Mouse (Mus musculus) neural tube, embryonic 11.5 days (tissue): Measurements from ENCODE around the gene Dnmt3l. TPM values are rescaled to one million over a fixed set of nuclear protein-coding genes. Genes with fewer than 3 reads are reported as not detected.

Experiments used
- ATAC-seq: fragments of 200-750 bp; cut with Nextera tagmentation; 2 replicates; pipeline ENCODE4 v1.8.0; 2017; ENCODE audit warnings: moderate number of reproducible peaks, mild to moderate bottlenecking, moderate TSS enrichment, moderate library complexity; ENCODE audit not compliant: insufficient read depth, low FRiP score, low TSS enrichment
- DNase-seq: peaks from one replicate; pipeline ENCODE4 v3.0.0-alpha.2; 2015; ENCODE audit warnings: low spot score
- H3K27ac ChIP-seq: fragments of 300-500 bp; sonication (generic); 2 replicates; pipeline ENCODE4 v1.5.1; 2014; ENCODE audit warnings: low read depth, mild to moderate bottlenecking, low read length
- H3K27me3 ChIP-seq: fragments of 300-500 bp; sonication (generic); 2 replicates; pipeline ENCODE4 v1.6.1; 2014; ENCODE audit warnings: mild to moderate bottlenecking, low read length, mixed read lengths; ENCODE audit not compliant: control insufficient read depth, insufficient read depth
- H3K36me3 ChIP-seq: fragments of 300-500 bp; sonication (generic); 2 replicates; pipeline ENCODE4 v1.6.1; 2014; ENCODE audit warnings: mild to moderate bottlenecking, low read length, moderate library complexity, mixed read lengths; ENCODE audit not compliant: control insufficient read depth, insufficient read depth
- H3K4me1 ChIP-seq: fragments of 300-500 bp; sonication (generic); 2 replicates; pipeline ENCODE4 v1.6.1; 2014; ENCODE audit warnings: low read length, mixed read lengths; ENCODE audit not compliant: control insufficient read depth, insufficient read depth
- H3K4me2 ChIP-seq: fragments of 300-500 bp; sonication (generic); 2 replicates; pipeline ENCODE4 v1.6.1; 2014; ENCODE audit warnings: low read depth, mild to moderate bottlenecking, moderate library complexity
- H3K4me3 ChIP-seq: fragments of 300-500 bp; sonication (generic); 2 replicates; pipeline ENCODE4 v1.5.1; 2014; ENCODE audit warnings: low read depth, low read length
- H3K9ac ChIP-seq: fragments of 300-500 bp; sonication (generic); 2 replicates; pipeline ENCODE4 v1.6.1; 2014; ENCODE audit warnings: mild to moderate bottlenecking, low read length
- H3K9me3 ChIP-seq: fragments of 300-500 bp; sonication (generic); 2 replicates; pipeline ENCODE4 v1.6.1; 2016; ENCODE audit warnings: low read length; ENCODE audit not compliant: control insufficient read depth
- WGBS: fragments of 180-500 bp; shearing (Covaris S2); extraction: QIAGEN DNeasy Blood & Tissue Kit; methylation state at CpG from one replicate; pipeline ENCODE4 v1.1.7; 2014; 5-methylcytosine and 5-hydroxymethylcytosine counted together
- polyA plus RNA-seq: library from polyadenylated mRNA; unstranded; fragments of >200 nt; fragmentation: Nextera tagmentation; extraction: Ambion mirVana; gene quantifications from 2 replicates; pipeline ENCODE4 v1.2.1, GENCODE M21; 2014

The Dnmt3l gene
- polyA plus RNA-seq = not detected in 2 replicates

- Histone ChIP-seq H3K4me2 (no peak within 1 kb of the TSS), H3K9me3 (no peaks in the 10 kb centered on the region), H3K4me1 (no peaks in the 10 kb centered on the region), H3K36me3 (no peaks in the 10 kb centered on the region), H3K9ac (no peak within 1 kb of the TSS), H3K27me3 (no peaks in the 10 kb centered on the region), H3K27ac (no peak within 1 kb of the TSS), H3K4me3 (no peak within 1 kb of the TSS)
- ATAC-seq = no peak
- 92% methylated on average over 5 of the region's 5 CpGs for WGBS
- DNase-seq = no peak
Measured at GRCm38 (mm10) chr10:78041647-78042046, at the start of gene Dnmt3l. TSS of gene Dnmt3l (plus strand) at chr10:78041947.

- no peaks in the 10 kb centered on the region for H3K9me3 ChIP-seq
- 91% methylated on average over 3 of the region's 3 CpGs for WGBS
- no peak overlapping the region for H3K9ac ChIP-seq
- H3K4me3 ChIP-seq = no peak overlapping the region
- DNase-seq = no peak
- no peaks in the 10 kb centered on the region for H3K4me1 ChIP-seq
- no peak for ATAC-seq
- H3K36me3 ChIP-seq = peaks cover 29% of the 10 kb centered on the region
- no peaks in the 10 kb centered on the region for H3K27me3 ChIP-seq
- no peak overlapping the region for H3K4me2 ChIP-seq
- no peak overlapping the region for H3K27ac ChIP-seq
Measured at GRCm38 (mm10) chr10:77995639-77996038, 46.1 kb upstream of the Dnmt3l start.

GRCm38 (mm10) chr10:78000200-78000599 is 41.5 kb upstream of the Dnmt3l start:
- no peaks in the 10 kb centered on the region for H3K4me1 ChIP-seq
- H3K36me3 ChIP-seq = peaks cover 18% of the 10 kb centered on the region
- no peak overlapping the region for H3K9ac ChIP-seq
- DNase-seq (no peak), ATAC-seq (no peak)
- no peaks in the 10 kb centered on the region for H3K9me3 ChIP-seq
- H3K27me3 ChIP-seq = no peaks in the 10 kb centered on the region
- H3K27ac ChIP-seq = no peak overlapping the region
- H3K4me3 ChIP-seq = no peak overlapping the region
- H3K4me2 ChIP-seq = no peak overlapping the region
- WGBS = 97% methylated on average over 5 of the region's 5 CpGs

GRCm38 (mm10) chr10:78001796-78002195 is 40.0 kb upstream of the Dnmt3l start:
- H3K36me3 ChIP-seq = peaks cover 18% of the 10 kb centered on the region

GRCm38 (mm10) chr10:78002316-78002715 is 39.4 kb upstream of the Dnmt3l start:
- Histone ChIP-seq H3K4me3 (no peak overlapping the region), H3K36me3 (peaks cover 18% of the 10 kb centered on the region), H3K9ac (no peak overlapping the region), H3K9me3 (no peaks in the 10 kb centered on the region), H3K4me1 (no peaks in the 10 kb centered on the region; the same call in none of the 2 replicates), H3K27me3 (no peaks in the 10 kb centered on the region), H3K4me2 (no peak overlapping the region), H3K27ac (no peak overlapping the region)
- whole genome bisulfite sequencing = 94% methylated on average over 2 of the region's 2 CpGs
- ATAC-seq (no peak), DNase-seq (no peak)

More at GRCm38 (mm10) chr10:78001796-78002195, 40.0 kb upstream of the Dnmt3l start:
- H3K9ac ChIP-seq = no peak overlapping the region
- no peak overlapping the region for H3K4me3 ChIP-seq
- no peak overlapping the region for H3K4me2 ChIP-seq
- 89% methylated on average over 11 of the region's 11 CpGs for WGBS
- H3K4me1 ChIP-seq = no peaks in the 10 kb centered on the region; the same call in none of the 2 replicates
- DNase-seq (no peak), ATAC-seq (no peak)
- no peaks in the 10 kb centered on the region for H3K9me3 ChIP-seq
- no peak overlapping the region for H3K27ac ChIP-seq
- no peaks in the 10 kb centered on the region for H3K27me3 ChIP-seq

GRCm38 (mm10) chr10:78004479-78005100 is 37.2 kb upstream of the Dnmt3l start:
- no peaks in the 10 kb centered on the region for H3K27me3 ChIP-seq
- ATAC-seq = no peak
- DNase-seq = no peak
- peaks cover 15% of the 10 kb centered on the region for H3K4me1 ChIP-seq
- H3K27ac ChIP-seq = no peak overlapping the region
- WGBS = 82% methylated on average over 3 of the region's 3 CpGs
- no peak overlapping the region for H3K4me2 ChIP-seq
- H3K9me3 ChIP-seq = no peaks in the 10 kb centered on the region
- no peak overlapping the region for H3K9ac ChIP-seq
- no peak overlapping the region for H3K4me3 ChIP-seq
- H3K36me3 ChIP-seq = peaks cover 11% of the 10 kb centered on the region

- Histone ChIP-seq H3K36me3 (peaks cover under 1% of the 10 kb centered on the region), H3K27me3 (no peaks in the 10 kb centered on the region), H3K4me2 (no peak overlapping the region), H3K27ac (no peak overlapping the region), H3K9me3 (no peaks in the 10 kb centered on the region), H3K4me3 (no peak overlapping the region), H3K4me1 (peaks cover 15% of the 10 kb centered on the region), H3K9ac (no peak overlapping the region)
- WGBS = 95% methylated on average over 4 of the region's 4 CpGs
- ATAC-seq (no peak), DNase-seq (no peak)
Measured at GRCm38 (mm10) chr10:78005791-78006438, 35.8 kb upstream of the Dnmt3l start.

- ATAC-seq (no peak), DNase-seq (no peak)
- Histone ChIP-seq H3K9me3 (no peaks in the 10 kb centered on the region), H3K4me3 (no peak overlapping the region; the same call in 1 of the 2 replicates), H3K4me2 (peak overlapping the region; percentile 19; the same call in 1 of the 2 replicates), H3K4me1 (peaks cover 15% of the 10 kb centered on the region), H3K9ac (peak overlapping the region; percentile 33), H3K36me3 (no peaks in the 10 kb centered on the region; the same call in 1 of the 2 replicates), H3K27ac (no peak overlapping the region), H3K27me3 (no peaks in the 10 kb centered on the region)
- 37% methylated on average over 7 of the region's 7 CpGs for WGBS
Measured at GRCm38 (mm10) chr10:78007203-78007602, 34.5 kb upstream of the Dnmt3l start.

GRCm38 (mm10) chr10:78008169-78008568 is 33.6 kb upstream of the Dnmt3l start:
- Histone ChIP-seq H3K4me1 (peaks cover 15% of the 10 kb centered on the region), H3K4me2 (peak overlapping the region; percentile 81), H3K27me3 (no peaks in the 10 kb centered on the region), H3K4me3 (0 out of 2 replicates have a peak overlapping the region, but pooled peaks have one; percentile 6), H3K9me3 (no peaks in the 10 kb centered on the region), H3K9ac (peak overlapping the region; percentile 84), H3K27ac (no peak overlapping the region), H3K36me3 (no peaks in the 10 kb centered on the region; the same call in 1 of the 2 replicates)
- 80% methylated on average over 3 of the region's 3 CpGs for WGBS
- no peak for DNase-seq
- ATAC-seq = no peak
